Mouse (Mus musculus): ENCODE measurements at regions not wholly inside any gene's neighbourhood (a gene's known extent, or its start where the extent isn't known, plus 50 kb on each side); places are given as distances from the start of the nearest gene placed in this dataset.
"Not testable (repeated sequence)": the region's sequence is repeated elsewhere in the genome, so short reads cannot be mapped to it uniquely, and the experiment has no call there.

- TF ChIP-seq CTCF (IDR thresholded peaks at IDR 0.05; ENCODE audit: borderline replicate concordance, insufficient read depth, low read length): no peak
- no peak for TF ChIP-seq POLR2A (IDR thresholded peaks at IDR 0.05; ENCODE audit: low read depth, low read length)
- Histone ChIP-seq H3K27ac (ENCODE audit: insufficient read depth, low read length) (no peak overlapping the region), H3K4me1 (ENCODE audit: control insufficient read depth, insufficient read depth, low read length) (peaks cover 5% of the 10 kb centered on the region; the same call in 1 of the 2 replicates), H3K4me3 (ENCODE audit: insufficient read depth, low read length) (no peak overlapping the region)
Observed at GRCm38 (mm10) chr3:22007736-22008135, 68.7 kb upstream of the Tbl1xr1 start.

- Histone ChIP-seq H3K27ac (ENCODE audit: insufficient read depth, low read length) (no peak overlapping the region), H3K4me3 (ENCODE audit: insufficient read depth, low read length) (no peak overlapping the region), H3K4me1 (ENCODE audit: control insufficient read depth, insufficient read depth, low read length) (peaks cover 5% of the 10 kb centered on the region; the same call in 1 of the 2 replicates)
- TF ChIP-seq POLR2A (IDR thresholded peaks at IDR 0.05; ENCODE audit: low read depth, low read length): no peak
Observed at GRCm38 (mm10) chr3:22008432-22008831, 68.0 kb upstream of the Tbl1xr1 start.

GRCm38 (mm10) chr3:22009898-22010699 lies 66.4 kb upstream of the Tbl1xr1 start:
- Histone ChIP-seq H3K27ac (ENCODE audit: insufficient read depth, low read length) (peak overlapping the region; percentile 21), H3K4me1 (ENCODE audit: control insufficient read depth, insufficient read depth, low read length) (peaks cover 5% of the 10 kb centered on the region; the same call in 1 of the 2 replicates), H3K4me3 (ENCODE audit: insufficient read depth, low read length) (no peak overlapping the region)
- TF ChIP-seq CTCF (IDR thresholded peaks at IDR 0.05; ENCODE audit: borderline replicate concordance, insufficient read depth, low read length) (no peak), POLR2A (IDR thresholded peaks at IDR 0.05; ENCODE audit: low read depth, low read length) (no peak)

GRCm38 (mm10) chr3:22010700-22010991 lies 65.8 kb upstream of the Tbl1xr1 start:
- peak overlapping the region; percentile 21; the same call in 1 of the 2 replicates for H3K27ac ChIP-seq (ENCODE audit: insufficient read depth, low read length)
- H3K4me1 ChIP-seq (ENCODE audit: control insufficient read depth, insufficient read depth, low read length); H3K4me3 ChIP-seq (ENCODE audit: insufficient read depth, low read length): not testable (repeated sequence)

DNA sequence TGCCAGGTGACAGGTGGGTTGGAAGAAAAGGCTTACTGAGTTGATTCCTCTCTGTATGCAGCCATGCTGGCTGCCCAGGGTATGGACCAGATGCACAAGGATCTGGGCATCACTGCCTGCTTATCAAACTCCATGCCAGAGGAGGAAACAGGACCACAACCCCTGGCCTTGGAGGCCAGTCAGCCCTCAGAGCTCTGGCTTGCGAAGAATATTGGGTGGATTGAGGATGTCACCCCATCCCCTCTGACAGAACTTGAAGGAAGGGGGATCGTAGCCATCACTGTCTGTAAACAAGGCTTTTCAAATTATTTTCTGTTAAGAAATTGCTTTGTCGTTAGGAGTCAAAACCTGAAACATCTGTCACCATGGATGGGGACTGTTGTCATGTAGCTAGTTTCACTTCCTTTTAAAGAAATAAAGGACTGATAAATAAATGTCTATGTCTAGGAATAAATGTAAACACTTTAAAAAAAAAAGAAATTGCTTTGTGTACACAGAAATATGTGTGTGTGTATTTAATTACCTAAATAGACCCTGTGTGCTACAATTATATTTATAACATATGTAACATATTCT lies 55.0 kb upstream of the Tbl1xr1 start:
- Histone ChIP-seq H3K4me1 (ENCODE audit: control insufficient read depth, insufficient read depth, low read length) (no peaks in the 10 kb centered on the region), H3K27ac (ENCODE audit: insufficient read depth, low read length) (no peak overlapping the region)
- TF ChIP-seq POLR2A (IDR thresholded peaks at IDR 0.05; ENCODE audit: low read depth, low read length) (no peak), CTCF (IDR thresholded peaks at IDR 0.05; ENCODE audit: borderline replicate concordance, insufficient read depth, low read length) (no peak)

GRCm38 (mm10) chr3:22022418-22022817 lies 54.0 kb upstream of the Tbl1xr1 start:
- Histone ChIP-seq H3K4me3 (ENCODE audit: insufficient read depth, low read length) (no peak overlapping the region), H3K27ac (ENCODE audit: insufficient read depth, low read length) (no peak overlapping the region), H3K4me1 (ENCODE audit: control insufficient read depth, insufficient read depth, low read length) (no peaks in the 10 kb centered on the region)
- TF ChIP-seq CTCF (IDR thresholded peaks at IDR 0.05; ENCODE audit: borderline replicate concordance, insufficient read depth, low read length): no peak
- no peak for TF ChIP-seq POLR2A (IDR thresholded peaks at IDR 0.05; ENCODE audit: low read depth, low read length)

More for the DNA sequence above, 55.0 kb upstream of the Tbl1xr1 start:
- no peak overlapping the region for H3K4me3 ChIP-seq (ENCODE audit: insufficient read depth, low read length)

GRCm38 (mm10) chr3:22023049-22023448 lies 53.4 kb upstream of the Tbl1xr1 start:
- Histone ChIP-seq H3K27ac (ENCODE audit: insufficient read depth, low read length) (no peak overlapping the region), H3K4me1 (ENCODE audit: control insufficient read depth, insufficient read depth, low read length) (no peaks in the 10 kb centered on the region), H3K4me3 (ENCODE audit: insufficient read depth, low read length) (no peak overlapping the region)
- TF ChIP-seq CTCF (IDR thresholded peaks at IDR 0.05; ENCODE audit: borderline replicate concordance, insufficient read depth, low read length) (no peak), POLR2A (IDR thresholded peaks at IDR 0.05; ENCODE audit: low read depth, low read length) (no peak)

DNA sequence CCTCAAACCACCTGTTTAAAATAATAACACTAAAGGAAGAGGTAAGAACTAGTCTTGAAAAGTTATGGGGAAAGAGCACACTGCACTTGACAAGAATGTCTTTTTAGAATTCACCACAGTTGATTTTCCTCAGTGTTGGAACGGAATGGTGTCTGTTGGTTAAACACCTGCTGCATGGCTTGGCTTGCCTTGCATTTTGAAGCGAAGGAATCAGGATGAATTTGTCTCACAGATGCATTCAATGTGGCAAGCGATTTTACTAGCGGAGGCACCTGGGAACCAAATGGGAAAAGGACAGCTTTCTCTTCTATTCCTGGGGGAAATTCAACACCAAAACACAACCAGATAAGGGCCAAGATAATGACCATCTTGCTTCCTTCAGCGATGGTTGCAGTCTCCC lies 52.9 kb upstream of the Tbl1xr1 start:
- no peak overlapping the region for H3K4me3 ChIP-seq (ENCODE audit: insufficient read depth, low read length)
- H3K4me1 ChIP-seq (ENCODE audit: control insufficient read depth, insufficient read depth, low read length): no peaks in the 10 kb centered on the region
- TF ChIP-seq POLR2A (IDR thresholded peaks at IDR 0.05; ENCODE audit: low read depth, low read length) (no peak), CTCF (IDR thresholded peaks at IDR 0.05; ENCODE audit: borderline replicate concordance, insufficient read depth, low read length) (no peak)
- no peak overlapping the region for H3K27ac ChIP-seq (ENCODE audit: insufficient read depth, low read length)

DNA sequence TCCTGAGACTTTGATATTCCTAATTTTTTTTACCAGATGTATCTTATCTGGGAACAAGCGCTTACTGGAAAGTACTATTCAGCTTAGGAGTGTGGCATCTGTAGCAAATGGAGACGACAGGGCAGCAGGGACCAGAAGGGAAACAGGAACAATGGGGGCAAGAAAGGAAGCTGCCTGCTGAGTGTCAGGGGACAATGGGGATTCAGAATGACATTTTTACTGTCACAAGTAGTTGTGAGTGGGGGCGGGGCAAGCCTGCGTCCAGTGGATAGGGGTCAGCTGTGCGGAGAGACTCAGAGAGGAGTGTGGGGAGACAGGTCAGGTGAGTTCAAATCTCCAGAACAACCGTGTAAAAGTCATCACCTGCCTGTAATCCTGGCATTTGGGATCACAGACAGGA lies 52.3 kb upstream of the Tbl1xr1 start:
- no peak for TF ChIP-seq CTCF (IDR thresholded peaks at IDR 0.05; ENCODE audit: borderline replicate concordance, insufficient read depth, low read length)
- TF ChIP-seq POLR2A (IDR thresholded peaks at IDR 0.05; ENCODE audit: low read depth, low read length): no peak
- H3K27ac ChIP-seq (ENCODE audit: insufficient read depth, low read length): no peak overlapping the region
- H3K4me3 ChIP-seq (ENCODE audit: insufficient read depth, low read length): no peak overlapping the region
- H3K4me1 ChIP-seq (ENCODE audit: control insufficient read depth, insufficient read depth, low read length): no peaks in the 10 kb centered on the region

DNA sequence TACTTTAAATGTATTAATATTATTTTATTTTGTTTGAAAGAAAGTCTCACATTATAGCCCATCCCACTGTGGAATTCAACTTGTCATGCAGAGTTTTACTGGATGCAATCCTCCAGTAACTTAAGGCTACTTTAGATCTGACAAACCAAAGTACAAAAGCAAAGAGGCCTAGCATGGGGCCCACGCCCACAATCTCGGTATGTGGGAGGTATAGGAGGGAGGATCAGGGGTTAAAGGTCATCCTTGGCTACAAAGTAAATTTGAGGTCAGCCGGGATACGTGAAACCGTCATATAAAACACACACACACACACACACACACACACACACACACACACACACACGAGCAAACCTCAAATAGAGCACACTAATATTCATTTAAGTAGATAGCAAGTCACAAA lies 51.3 kb upstream of the Tbl1xr1 start:
- TF ChIP-seq POLR2A (IDR thresholded peaks at IDR 0.05; ENCODE audit: low read depth, low read length) (no peak), CTCF (IDR thresholded peaks at IDR 0.05; ENCODE audit: borderline replicate concordance, insufficient read depth, low read length) (no peak)
- H3K4me1 ChIP-seq (ENCODE audit: control insufficient read depth, insufficient read depth, low read length): no peaks in the 10 kb centered on the region
- no peak overlapping the region for H3K4me3 ChIP-seq (ENCODE audit: insufficient read depth, low read length)
- H3K27ac ChIP-seq (ENCODE audit: insufficient read depth, low read length): no peak overlapping the region

Measured in embryonic fibroblast, embryonic 13.5 days (primary cell).